Mouse (Mus musculus): ENCODE measurements around the gene Adam19. TPM values are rescaled to one million over a fixed set of nuclear protein-coding genes. Genes with fewer than 3 reads are reported as not detected.
A peak's percentile ranks its signal among the peaks of the same experiment; 100 is the strongest.

Adam19 gene
- total and polyA plus RNA-seq, 3 experiments, result 3.0 to 9.0 (median 4.5) TPM

- peak overlapping the region; percentile 22 to 43 (median 25) for H3K4me3 ChIP-seq (replicated peaks in 1 of 3; ENCODE audit: low read depth in 2 of 3, low read length in 2 of 3, poor library complexity in 1 of 3)
These were observed 72.1 kb downstream of the Adam19 start for GRCm38 (mm10) chr11:46127621-46128547.

GRCm38 (mm10) chr11:46128548-46128945 lies 72.8 kb downstream of the Adam19 start:
- H3K4me1 ChIP-seq (ENCODE audit: control insufficient read depth in 1 of 2, insufficient read depth in 2 of 2), result peaks cover 21 to 52% of the 10 kb centered on the region in 2 experiments
- in situ Hi-C loops (cut with MboI; ENCODE audit: low pct_ligation_motif_present, low pct_unique_long_range_greater_than_20kb, low sequenced_read_pairs), result loop anchor here (5.0 to 25.0 kb wide), 2 partner anchors 66 to 166 kb away; partner anchors contain the start of gene Thg1l
- dilution Hi-C loops (cut with MboI; ENCODE audit: extremely low pct_ligation_motif_present, extremely low pct_unique_long_range_greater_than_20kb, low sequenced_read_pairs), result no loop called here
- H3K36me3 ChIP-seq (replicated peaks in 1 of 2; ENCODE audit: control insufficient read depth in 1 of 2, insufficient read depth in 1 of 2, low read length in 1 of 2), result peaks cover 0 to 8% of the 10 kb centered on the region in 2 experiments
- peak overlapping the region; percentile 14 to 43 (median 22) for H3K4me3 ChIP-seq (replicated peaks in 1 of 3; ENCODE audit: low read depth in 2 of 3, low read length in 2 of 3, poor library complexity in 1 of 3)
- H3K79me2 ChIP-seq (replicated peaks; ENCODE audit: control insufficient read depth, extremely low read depth, insufficient read depth, poor library complexity, severe bottlenecking), result no peaks in the 10 kb centered on the region
- H3K9me3 ChIP-seq (replicated peaks; ENCODE audit: low read length), result no peaks in the 10 kb centered on the region
- H3K9ac ChIP-seq (ENCODE audit: insufficient read depth, low read depth), result 0 out of 2 replicates have a peak overlapping the region, but pooled peaks have one; percentile 7
- DNase-seq (ENCODE audit: extremely low read depth), result peak; percentile 94
- H3K4me2 ChIP-seq (ENCODE audit: insufficient read depth, low read depth, poor library complexity, severe bottlenecking), result peak overlapping the region; percentile 92
- peak overlapping the region; percentile 82; the same call in 1 of the 2 replicates for H3K27ac ChIP-seq (ENCODE audit: insufficient read depth, low read depth)
- H3K27me3 ChIP-seq (replicated peaks), result no peaks in the 10 kb centered on the region
- no peak for TF ChIP-seq CHD2 (IDR thresholded peaks at IDR 0.05; ENCODE audit: low read length)
- TF ChIP-seq BHLHE40 (IDR thresholded peaks at IDR 0.05; ENCODE audit: low read depth, low read length), result no peak
- no peak for TF ChIP-seq E2F4 (IDR thresholded peaks at IDR 0.05; ENCODE audit: insufficient replicate concordance, low read depth, low read length)
- peak; percentile 98 for TF ChIP-seq SMC3 (IDR thresholded peaks at IDR 0.05; ENCODE audit: low read depth, low read length)
- 0 out of 2 replicates have a peak, but pooled peaks have one; percentile 11 for TF ChIP-seq MEF2A (IDR thresholded peaks at IDR 0.05; ENCODE audit: borderline replicate concordance, low read depth, low read length)
- TF ChIP-seq NRF1 (IDR thresholded peaks at IDR 0.05; ENCODE audit: low read depth, low read length), result no peak
- TF ChIP-seq IRF4 (IDR thresholded peaks at IDR 0.05; ENCODE audit: low read depth, low read length), result peak; percentile 47; the same call in 1 of the 2 replicates
- TF ChIP-seq JUND (conservative IDR thresholded peaks at IDR 0.05; ENCODE audit: low read depth, low read length), result no peak
- no peak; the same call in 1 of the 2 replicates for TF ChIP-seq TCF12 (IDR thresholded peaks at IDR 0.05; ENCODE audit: low read depth, low read length)
- TF ChIP-seq CHD1 (IDR thresholded peaks at IDR 0.05; ENCODE audit: low read depth, low read length), result no peak
- no peak for TF ChIP-seq MAX (IDR thresholded peaks at IDR 0.05; ENCODE audit: low read length)
- no peak for TF ChIP-seq MYC (IDR thresholded peaks at IDR 0.05; ENCODE audit: low read depth, low read length)
- no peak for TF ChIP-seq KAT2A (IDR thresholded peaks at IDR 0.05; ENCODE audit: insufficient replicate concordance, low read length)
- TF ChIP-seq MAZ (IDR thresholded peaks at IDR 0.05; ENCODE audit: low read depth, low read length), result no peak

More at GRCm38 (mm10) chr11:46127621-46128547, 72.1 kb downstream of the Adam19 start:
- peak; percentile 94 for DNase-seq (ENCODE audit: extremely low read depth)
- H3K36me3 ChIP-seq (replicated peaks in 1 of 2; ENCODE audit: control insufficient read depth in 1 of 2, insufficient read depth in 1 of 2, low read length in 1 of 2), result peaks cover 0 to 8% of the 10 kb centered on the region in 2 experiments
- H3K4me2 ChIP-seq (ENCODE audit: insufficient read depth, low read depth, poor library complexity, severe bottlenecking), result peak overlapping the region; percentile 92
- H3K27ac ChIP-seq (ENCODE audit: insufficient read depth, low read depth), result peak overlapping the region; percentile 82
- H3K9me3 ChIP-seq (replicated peaks; ENCODE audit: low read length), result no peaks in the 10 kb centered on the region
- no peaks in the 10 kb centered on the region for H3K27me3 ChIP-seq (replicated peaks)
- H3K79me2 ChIP-seq (replicated peaks; ENCODE audit: control insufficient read depth, extremely low read depth, insufficient read depth, poor library complexity, severe bottlenecking), result no peaks in the 10 kb centered on the region
- dilution Hi-C loops (cut with MboI; ENCODE audit: extremely low pct_ligation_motif_present, extremely low pct_unique_long_range_greater_than_20kb, low sequenced_read_pairs), result no loop called here
- H3K4me1 ChIP-seq (ENCODE audit: control insufficient read depth in 1 of 2, insufficient read depth in 2 of 2), result peaks cover 22 to 59% of the 10 kb centered on the region in 2 experiments
- in situ Hi-C loops (cut with MboI; ENCODE audit: low pct_ligation_motif_present, low pct_unique_long_range_greater_than_20kb, low sequenced_read_pairs), result loop anchor here (5.0 to 25.0 kb wide), 2 partner anchors 66 to 166 kb away; partner anchors contain the start of gene Thg1l
- H3K9ac ChIP-seq (ENCODE audit: insufficient read depth, low read depth), result peak overlapping the region; percentile 8
- TF ChIP-seq MEF2A (IDR thresholded peaks at IDR 0.05; ENCODE audit: borderline replicate concordance, low read depth, low read length), result peak; percentile 95
- TF ChIP-seq TBP (conservative IDR thresholded peaks at IDR 0.05; ENCODE audit: low read depth, low read length), result 0 out of 2 replicates have a peak, but pooled peaks have one; percentile 55
- 0 out of 2 replicates have a peak, but pooled peaks have one; percentile 12 for TF ChIP-seq JUN (IDR thresholded peaks at IDR 0.05; ENCODE audit: insufficient read depth, low read depth, low read length)
- TF ChIP-seq UBTF (IDR thresholded peaks at IDR 0.05; ENCODE audit: low read depth, low read length), result no peak
- no peak for TF ChIP-seq PAX5 (IDR thresholded peaks at IDR 0.05; ENCODE audit: low read length)
- no peak; the same call in 1 of the 2 replicates for TF ChIP-seq MAX (IDR thresholded peaks at IDR 0.05; ENCODE audit: low read length)
- peak; percentile 22; the same call in 1 of the 2 replicates for TF ChIP-seq POLR2A (IDR thresholded peaks at IDR 0.05; ENCODE audit: low read depth, low read length)
- TF ChIP-seq ZNF384 (IDR thresholded peaks at IDR 0.05; ENCODE audit: low read depth, low read length), result no peak; the same call in 1 of the 2 replicates
- TF ChIP-seq ETS1 (conservative IDR thresholded peaks at IDR 0.05; ENCODE audit: low read depth, low read length), result peak; percentile 97
- no peak for TF ChIP-seq JUND (conservative IDR thresholded peaks at IDR 0.05; ENCODE audit: low read depth, low read length)
- TF ChIP-seq ZC3H11A (IDR thresholded peaks at IDR 0.05; ENCODE audit: low read depth, low read length), result no peak
- TF ChIP-seq CTCF (conservative IDR thresholded peaks at IDR 0.05 in 1 of 2, IDR thresholded peaks at IDR 0.05 in 1 of 2; ENCODE audit: low read depth in 2 of 2, low read length in 2 of 2), result no peak
- peak; percentile 82; the same call in 1 of the 2 replicates for TF ChIP-seq RCOR1 (conservative IDR thresholded peaks at IDR 0.05; ENCODE audit: low read depth, low read length)
- TF ChIP-seq IRF4 (IDR thresholded peaks at IDR 0.05; ENCODE audit: low read depth, low read length), result peak; percentile 74; the same call in 1 of the 2 replicates
- no peak for TF ChIP-seq CHD1 (IDR thresholded peaks at IDR 0.05; ENCODE audit: low read depth, low read length)
- TF ChIP-seq ZKSCAN1 (IDR thresholded peaks at IDR 0.05; ENCODE audit: borderline replicate concordance, low read depth, low read length), result no peak
- no peak for TF ChIP-seq E2F4 (IDR thresholded peaks at IDR 0.05; ENCODE audit: insufficient replicate concordance, low read depth, low read length)
- TF ChIP-seq USF2 (conservative IDR thresholded peaks at IDR 0.05; ENCODE audit: low read depth, low read length), result no peak
- TF ChIP-seq BHLHE40 (IDR thresholded peaks at IDR 0.05; ENCODE audit: low read depth, low read length), result peak; percentile 90
- TF ChIP-seq ZMIZ1 (IDR thresholded peaks at IDR 0.05; ENCODE audit: low read depth, low read length), result peak; percentile 54; the same call in 1 of the 2 replicates
- TF ChIP-seq MXI1 (IDR thresholded peaks at IDR 0.05; ENCODE audit: low read depth, low read length), result peak; percentile 53; the same call in 1 of the 2 replicates
- TF ChIP-seq MYC (IDR thresholded peaks at IDR 0.05; ENCODE audit: low read depth, low read length), result peak; percentile 43; the same call in 1 of the 2 replicates
- 0 out of 2 replicates have a peak, but pooled peaks have one; percentile 2 for TF ChIP-seq SMC3 (IDR thresholded peaks at IDR 0.05; ENCODE audit: low read depth, low read length)
- TF ChIP-seq TCF12 (IDR thresholded peaks at IDR 0.05; ENCODE audit: low read depth, low read length), result peak; percentile 100
- TF ChIP-seq KAT2A (IDR thresholded peaks at IDR 0.05; ENCODE audit: insufficient replicate concordance, low read length), result 0 out of 2 replicates have a peak, but pooled peaks have one; percentile 51
- TF ChIP-seq NRF1 (IDR thresholded peaks at IDR 0.05; ENCODE audit: low read depth, low read length), result 0 out of 2 replicates have a peak, but pooled peaks have one; percentile 13
- TF ChIP-seq CHD2 (IDR thresholded peaks at IDR 0.05; ENCODE audit: low read length), result peak; percentile 70
- peak; percentile 61; the same call in 1 of the 2 replicates for TF ChIP-seq MAZ (IDR thresholded peaks at IDR 0.05; ENCODE audit: low read depth, low read length)
- no peak for TF ChIP-seq POLR2AphosphoS2 (IDR thresholded peaks at IDR 0.05; ENCODE audit: low read depth, low read length)
- no peak for TF ChIP-seq ELF1 (IDR thresholded peaks at IDR 0.05; ENCODE audit: low read depth, low read length)
- TF ChIP-seq NELFE (IDR thresholded peaks at IDR 0.05; ENCODE audit: low read depth, low read length), result no peak
- TF ChIP-seq EP300 (IDR thresholded peaks at IDR 0.05; ENCODE audit: low read length), result peak; percentile 94
- TF ChIP-seq RAD21 (IDR thresholded peaks at IDR 0.05; ENCODE audit: low read depth, low read length), result peak; percentile 0
- TF ChIP-seq MAFK (IDR thresholded peaks at IDR 0.05; ENCODE audit: insufficient replicate concordance, low read length), result 0 out of 2 replicates have a peak, but pooled peaks have one; percentile 62
- TF ChIP-seq HCFC1 (IDR thresholded peaks at IDR 0.05; ENCODE audit: low read depth, low read length), result no peak
